Mouse (Mus musculus) cerebellum, adult 2 months (tissue): ENCODE measurements at regions not wholly inside any gene's neighbourhood (a gene's known extent, or its start where the extent isn't known, plus 50 kb on each side); places are given as distances from the start of the nearest gene placed in this dataset.

Source experiments
- CTCF ChIP-seq: fragments of 200-500 bp; IDR thresholded peaks from 2 replicates; pipeline ENCODE4 v1.5.1; 2011; ENCODE audit warnings: low read depth, mild to moderate bottlenecking, control low read depth, low read length, moderate library complexity, borderline replicate concordance; ENCODE audit not compliant: insufficient read depth
- POLR2A ChIP-seq: fragments of 200-500 bp; IDR thresholded peaks from 2 replicates; pipeline ENCODE4 v1.6.1; 2011; ENCODE audit warnings: low read length, control low read depth, borderline replicate concordance; ENCODE audit not compliant: insufficient read depth

- no peak for TF ChIP-seq CTCF
- no peak for TF ChIP-seq POLR2A
These were observed 423.0 kb downstream of the Efnb2 start for GRCm38 (mm10) chr8:8238051-8238450.
